Mouse (Mus musculus) heart, adult 2 months (tissue): ENCODE results near the gene Prpf38b. TPM values are rescaled to one million over a fixed set of nuclear protein-coding genes. Genes with fewer than 3 reads are reported as not detected.

Source experiments
- DNase-seq, 2 experiments: peaks; one replicate each; pipeline ENCODE4 v3.0.0; 2021
- H3K27ac ChIP-seq: fragments of 200-600 bp; 2 replicates; pipeline ENCODE4 v1.8.1; 2022
- H3K27me3 ChIP-seq: fragments of 200-500 bp; 2 replicates; pipeline ENCODE4 v1.6.1; 2012; ENCODE audit warnings: mild to moderate bottlenecking, low read length, inconsistent platforms, mixed read lengths; ENCODE audit not compliant: control insufficient read depth, insufficient read depth
- H3K36me3 ChIP-seq: fragments of 200-500 bp; 2 replicates; pipeline ENCODE4 v1.6.1; 2012; ENCODE audit warnings: low read length, inconsistent platforms; ENCODE audit not compliant: control insufficient read depth, insufficient read depth
- H3K4me1 ChIP-seq: fragments of 200-500 bp; 2 replicates; pipeline ENCODE4 v1.6.1; 2011; ENCODE audit warnings: low read length; ENCODE audit not compliant: control insufficient read depth, insufficient read depth
- H3K4me3 ChIP-seq: fragments of 200-600 bp; 2 replicates; pipeline ENCODE4 v1.8.1; 2022
- H3K79me2 ChIP-seq: fragments of 200-500 bp; replicated peaks from 2 replicates; pipeline ENCODE4 v1.6.1; 2012; ENCODE audit warnings: mild to moderate bottlenecking, inconsistent platforms, low read length, moderate library complexity, mixed read lengths; ENCODE audit not compliant: control insufficient read depth, insufficient read depth
- H3K9ac ChIP-seq: fragments of 200-500 bp; 2 replicates; pipeline ENCODE4 v1.6.1; 2012; ENCODE audit warnings: low read depth, mild to moderate bottlenecking, control low read depth, inconsistent platforms, low read length, mixed read lengths
- CTCF ChIP-seq: fragments of 200-600 bp; IDR thresholded peaks from 2 replicates; pipeline ENCODE4 v1.8.1; 2022; ENCODE audit warnings: antibody characterized with exemption, mild to moderate bottlenecking, moderate library complexity
- EP300 ChIP-seq: fragments of 200-500 bp; IDR thresholded peaks from 2 replicates; pipeline ENCODE4 v1.6.1; 2011; ENCODE audit warnings: low read depth, low read length, control low read depth; ENCODE audit not compliant: insufficient read depth
- POLR2A ChIP-seq: fragments of 200-500 bp; IDR thresholded peaks from 2 replicates; pipeline ENCODE4 v1.6.1; 2011; ENCODE audit warnings: mild to moderate bottlenecking, low read depth, low read length, control low read depth; ENCODE audit not compliant: insufficient read depth
- WGBS: fragments of 180-500 bp; shearing (Covaris S2); methylation state at CpG from one replicate; pipeline ENCODE4 v1.1.7; 2018; 5-methylcytosine and 5-hydroxymethylcytosine counted together
- intact Hi-C: fragments of 180-260 bp; cut with DNase I; formaldehyde crosslinking; loops from one replicate; pipeline ENCODE4 v1.15.1; 2025
- polyA plus RNA-seq: library from polyadenylated mRNA; depleted of rRNA; stranded (reverse); fragments of >200 nt; gene quantifications from 2 replicates; pipeline ENCODE4 v1.2.3, GENCODE M21; 2012
- total RNA-seq, 2 experiments: library from RNA; stranded (reverse); gene quantifications; 2 replicates each; pipeline ENCODE4 v1.2.3; 2021

Gene Prpf38b
- total and polyA plus RNA-seq, 3 experiments, result 13.6 to 21.1 (median 17.3) TPM

- intact Hi-C loops, result no loop called here
- 81% methylated on average over 3 of the region's 3 CpGs for WGBS
- DNase-seq, result no peak
- no peaks in the 10 kb centered on the region for H3K4me1 ChIP-seq
- H3K27ac ChIP-seq, result no peak overlapping the region
- H3K9ac ChIP-seq, result no peak overlapping the region
- no peaks in the 10 kb centered on the region for H3K36me3 ChIP-seq
- no peaks in the 10 kb centered on the region for H3K27me3 ChIP-seq
- no peak overlapping the region for H3K4me3 ChIP-seq
- TF ChIP-seq POLR2A, result no peak
- TF ChIP-seq EP300, result no peak
- no peak for TF ChIP-seq CTCF
- no peaks in the 10 kb centered on the region for H3K79me2 ChIP-seq
These were observed 9.0 kb upstream of the Prpf38b start for GRCm38 (mm10) chr3:108920442-108921070.

- H3K79me2 ChIP-seq, result no peaks in the 10 kb centered on the region
- WGBS, result 85% methylated on average over 1 of the region's 1 CpGs
- intact Hi-C loops, result loop anchor here (10.0 kb wide), 3 partner anchors 106 to 354 kb away; partner anchors contain the start of genes Fam102b and Tmem167b
- no peaks in the 10 kb centered on the region for H3K36me3 ChIP-seq
- no peak for DNase-seq
- no peak overlapping the region for H3K9ac ChIP-seq
- peak; percentile 21; the same call in 1 of the 2 replicates for TF ChIP-seq CTCF
- no peak for TF ChIP-seq EP300
- TF ChIP-seq POLR2A, result no peak
- no peak overlapping the region for H3K27ac ChIP-seq
- no peaks in the 10 kb centered on the region for H3K4me1 ChIP-seq
- H3K4me3 ChIP-seq, result no peak overlapping the region
- H3K27me3 ChIP-seq, result no peaks in the 10 kb centered on the region
These were observed 7.3 kb upstream of the Prpf38b start for GRCm38 (mm10) chr3:108918852-108919251.

DNA sequence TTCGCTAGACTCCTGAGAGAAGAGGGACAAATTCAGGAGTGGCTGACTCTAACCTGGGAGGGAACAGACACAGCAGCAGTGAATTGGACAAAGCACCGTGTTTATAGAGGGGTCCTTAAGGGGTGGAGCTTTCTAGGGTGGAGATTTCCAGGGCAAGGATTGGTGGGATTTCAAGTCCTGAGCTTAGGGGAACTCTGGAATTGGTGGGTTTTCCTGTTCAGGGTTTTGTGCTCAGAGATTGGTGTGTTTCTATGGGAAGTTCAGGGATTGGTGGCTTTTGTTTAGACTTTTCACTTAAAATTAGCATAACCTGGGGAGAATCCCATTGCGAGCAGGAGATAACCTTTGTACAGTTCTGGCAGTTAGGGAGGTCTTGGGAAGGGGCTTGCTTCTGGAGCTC is 6.5 kb upstream of the Prpf38b start:
- Histone ChIP-seq H3K4me1 (no peaks in the 10 kb centered on the region), H3K27ac (no peak overlapping the region), H3K27me3 (no peaks in the 10 kb centered on the region), H3K9ac (no peak overlapping the region), H3K36me3 (no peaks in the 10 kb centered on the region), H3K4me3 (no peak overlapping the region), H3K79me2 (no peaks in the 10 kb centered on the region)
- 66% methylated on average over 3 of the region's 3 CpGs for WGBS
- DNase-seq, result no peak
- TF ChIP-seq CTCF (no peak), POLR2A (no peak), EP300 (no peak)
- intact Hi-C loops, result loop anchor here (10.0 kb wide), 3 partner anchors 107 to 353 kb away; partner anchors contain the start of genes Fam102b and Tmem167b

- peaks cover 1% of the 10 kb centered on the region for H3K4me1 ChIP-seq
- intact Hi-C loops, result loop anchor here (10.0 kb wide), 3 partner anchors 108 to 352 kb away; partner anchors contain the start of genes Fam102b and Tmem167b
- no peak overlapping the region for H3K4me3 ChIP-seq
- no peak overlapping the region for H3K27ac ChIP-seq
- no peak overlapping the region for H3K9ac ChIP-seq
- no peaks in the 10 kb centered on the region for H3K36me3 ChIP-seq
- WGBS, result 52% methylated on average over 4 of the region's 4 CpGs
- no peaks in the 10 kb centered on the region for H3K27me3 ChIP-seq
- H3K79me2 ChIP-seq, result no peaks in the 10 kb centered on the region
- DNase-seq, result no peak
- TF ChIP-seq POLR2A (no peak), CTCF (no peak), EP300 (no peak)
These were observed 5.3 kb upstream of the Prpf38b start for GRCm38 (mm10) chr3:108916857-108917256.

GRCm38 (mm10) chr3:108915999-108916398 is 4.5 kb upstream of the Prpf38b start:
- intact Hi-C loops, result loop anchor here (10.0 kb wide), 3 partner anchors 109 to 351 kb away; partner anchors contain the start of genes Fam102b and Tmem167b
- no peaks in the 10 kb centered on the region for H3K36me3 ChIP-seq
- H3K4me3 ChIP-seq, result no peak overlapping the region
- WGBS, result 81% methylated on average over 1 of the region's 1 CpGs
- no peak overlapping the region for H3K9ac ChIP-seq
- no peaks in the 10 kb centered on the region for H3K27me3 ChIP-seq
- H3K4me1 ChIP-seq, result peaks cover 1% of the 10 kb centered on the region
- no peak for DNase-seq
- no peaks in the 10 kb centered on the region for H3K79me2 ChIP-seq
- no peak for TF ChIP-seq POLR2A
- TF ChIP-seq EP300, result no peak
- no peak for TF ChIP-seq CTCF
- no peak overlapping the region for H3K27ac ChIP-seq

- TF ChIP-seq POLR2A (no peak), CTCF (peak; percentile 49), EP300 (no peak)
- 0 out of 2 replicates have a peak, but pooled peaks cover 3% of the 10 kb centered on the region for H3K79me2 ChIP-seq
These were observed 413 bp downstream of the Prpf38b start for GRCm38 (mm10) chr3:108911081-108911547.

More at GRCm38 (mm10) chr3:108911081-108911547, 413 bp downstream of the Prpf38b start:
- H3K4me3 ChIP-seq, result peak overlapping the region; percentile 98
- H3K9ac ChIP-seq, result peak overlapping the region; percentile 92
- intact Hi-C loops, result loop anchor here (5.0 to 10.0 kb wide), 4 partner anchors 54 to 346 kb away; partner anchors contain the start of genes Fam102b and Tmem167b
- H3K4me1 ChIP-seq, result peaks cover 7% of the 10 kb centered on the region
- H3K27ac ChIP-seq, result peak overlapping the region; percentile 96
- peak in 1 of 2 experiments; percentile 71 for DNase-seq
- peaks cover 19% of the 10 kb centered on the region for H3K36me3 ChIP-seq
- under 1% methylated on average over 44 of the region's 44 CpGs for WGBS
- no peaks in the 10 kb centered on the region for H3K27me3 ChIP-seq
